Comparison of ENCODE assay signal across 9 mouse cellular contexts in the genomic region with DNA sequence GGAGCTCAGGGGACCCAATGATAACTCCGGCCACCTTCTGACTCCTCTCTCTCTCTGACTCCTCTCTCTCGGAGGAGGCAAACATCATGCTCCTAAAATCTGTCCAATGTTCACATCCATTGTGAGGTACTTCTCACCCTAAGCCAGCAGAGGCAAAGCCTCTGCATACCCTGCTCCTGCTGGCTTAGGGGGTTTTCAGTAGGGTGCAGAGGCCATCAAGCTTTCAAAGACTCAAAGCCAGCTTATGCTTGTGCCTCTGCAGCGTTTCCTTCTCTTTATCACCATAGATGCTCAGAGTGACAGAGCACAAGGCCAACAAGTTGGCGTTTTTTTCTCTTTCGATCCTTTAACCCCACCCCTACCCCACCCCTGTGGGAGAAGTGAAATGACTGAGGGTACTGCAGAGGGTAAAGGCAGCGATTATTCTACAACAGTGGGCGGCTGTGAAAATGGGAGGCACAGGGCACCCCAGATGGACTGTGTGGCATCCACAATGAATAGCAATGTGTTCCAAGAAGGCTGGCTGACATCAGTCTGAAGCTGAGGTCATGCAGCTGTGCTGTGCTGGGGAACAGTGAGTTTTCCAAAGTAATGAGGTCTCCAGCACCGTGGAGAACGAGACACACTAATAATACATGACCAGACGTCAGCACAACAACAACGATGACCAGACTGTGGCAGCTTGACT. TPM values are rescaled to one million over a fixed set of nuclear protein-coding genes. Genes with fewer than 3 reads are reported as not detected.
A peak's percentile ranks its signal among the peaks of the same experiment; 100 is the strongest.
DNase-seq lines count a peak whose midpoint lies in the region; ATAC-seq and TF ChIP-seq lines count a peak whose summit lies in the region.
"Had no signal": no experiment of that assay in that cellular context is flagged by ENCODE, and none has a peak within 500 bp of the region (broad histone marks: within the 10 kb centered on the region; RNA-seq: fewer than 3 reads in every experiment).

No protein-coding gene starts in this region.

- no peaks in the 10 kb centered on the region for H3K27me3 ChIP-seq in limb, embryonic 11.5 days (ENCODE audit: control insufficient read depth, insufficient read depth, low read length)

- ATAC-seq in limb, embryonic 11.5 days (ENCODE audit: insufficient number of reproducible peaks, low FRiP score, low TSS enrichment, low read depth) = no peak; the same call in 1 of the 2 replicates
- no peak for ATAC-seq in CD4-positive, CD25-positive, alpha-beta regulatory T cell, adult 4 months

- H3K36me3 ChIP-seq in limb, embryonic 11.5 days (ENCODE audit: control insufficient read depth, insufficient read depth, low read length) = peaks cover 8% of the 10 kb centered on the region

- DNase-seq in gastrocnemius, adult 2 months = peak; percentile 30
- DNase-seq in gastrocnemius, postnatal 10 days = no peak
- DNase-seq in retina, postnatal 1 day = peak; percentile 20
- DNase-seq in retina, embryonic 14.5 days (ENCODE audit: low spot score) = no peak
- peak; percentile 20 for DNase-seq in limb, embryonic 11.5 days (ENCODE audit: low spot score)
- DNase-seq in urinary bladder, postnatal 25 days (ENCODE audit: low spot score) = no peak
- DNase-seq in urinary bladder, postnatal 4 days (ENCODE audit: low spot score in 2 of 2) = no peak
- DNase-seq: thymus, adult 2 months had no signal

- no peak overlapping the region for H3K4me3 ChIP-seq in gastrocnemius, adult 2 months
- no peak overlapping the region for H3K4me3 ChIP-seq in limb, embryonic 11.5 days (ENCODE audit: low read depth, low read length)

- no peaks in the 10 kb centered on the region for H3K9me3 ChIP-seq in limb, embryonic 11.5 days (ENCODE audit: control insufficient read depth, low read length)

- peak overlapping the region; percentile 69 for H3K27ac ChIP-seq in gastrocnemius, adult 2 months
- no peak overlapping the region for H3K27ac ChIP-seq in limb, embryonic 11.5 days (replicated peaks; ENCODE audit: low read depth, low read length)

- intact Hi-C loops in gastrocnemius, adult 2 months (cut with DNase I) = no loop called here

- no peak overlapping the region for H3K4me2 ChIP-seq in limb, embryonic 11.5 days (ENCODE audit: low read depth, severe bottlenecking)

- peaks cover 3% of the 10 kb centered on the region; the same call in 1 of the 2 replicates for H3K4me1 ChIP-seq in limb, embryonic 11.5 days (ENCODE audit: control insufficient read depth, insufficient read depth, low read length)

- WGBS in limb, embryonic 11.5 days = 69% methylated on average over 11 of the region's 11 CpGs

- no peak overlapping the region for H3K9ac ChIP-seq in limb, embryonic 11.5 days (ENCODE audit: low read length)

- TF ChIP-seq CTCF in gastrocnemius, adult 2 months (IDR thresholded peaks at IDR 0.05) = no peak

RNA-seq across cellular contexts. Expression of a gene that starts 34.3 kb away (rescaled TPM):
- under 1 TPM; 0.61 to 0.81 TPM for total RNA-seq in gastrocnemius, adult 2 months (2021)
- 10 to 100 TPM; 38.1 to 45.7 TPM for total RNA-seq in gastrocnemius, postnatal 10 days (2021)
- 9.2 and 10.2 TPM in 2 replicates for polyA plus RNA-seq in limb, embryonic 11.5 days (2014; fragmentation: Nextera tagmentation; extraction: Ambion mirVana)
- 1 to 10 TPM; 5.1 to 5.2 TPM for polyA plus RNA-seq in CD4-positive, CD25-positive, alpha-beta regulatory T cell, adult 4 months (2017; shearing (Covaris generic))

Comparison
In these comparisons a context has a peak if more than half of its experiments do, and no peak if none do; other contexts are left out.
1. DNase-seq: peak in gastrocnemius, adult 2 months (single experiment), retina, postnatal 1 day (single experiment) and limb, embryonic 11.5 days (single experiment); none in gastrocnemius, postnatal 10 days (single experiment), retina, embryonic 14.5 days (single experiment), urinary bladder, postnatal 25 days (single experiment) and urinary bladder, postnatal 4 days (0 of 2).
2. RNA of a gene that starts 34.3 kb away (total RNA-seq): 38.1 to 45.7 TPM in gastrocnemius, postnatal 10 days; 0.61 to 0.81 TPM in gastrocnemius, adult 2 months; every median in the first group is over 10 times any median in the second.